Mouse (Mus musculus) small intestine, adult 2 months (tissue): ENCODE data around the gene Zswim8. TPM values are rescaled to one million over a fixed set of nuclear protein-coding genes. Genes with fewer than 3 reads are reported as not detected.

Experiments
- H3K27ac ChIP-seq: fragments of 200-500 bp; 2 replicates; pipeline ENCODE4 v1.5.1; 2012; ENCODE audit warnings: low read depth, low read length, control low read depth, inconsistent platforms; ENCODE audit not compliant: insufficient read depth
- H3K27me3 ChIP-seq: fragments of 200-500 bp; 2 replicates; pipeline ENCODE4 v1.6.1; 2012; ENCODE audit warnings: mild to moderate bottlenecking, moderate library complexity, low read length, inconsistent platforms; ENCODE audit not compliant: control insufficient read depth, insufficient read depth
- H3K36me3 ChIP-seq: fragments of 200-500 bp; 2 replicates; pipeline ENCODE4 v1.6.1; 2012; ENCODE audit warnings: mild to moderate bottlenecking, low read length, control low read depth, inconsistent platforms; ENCODE audit not compliant: control insufficient read depth, insufficient read depth
- H3K4me1 ChIP-seq: fragments of 200-500 bp; 2 replicates; pipeline ENCODE4 v1.6.1; 2012; ENCODE audit warnings: low read length, inconsistent platforms, mixed read lengths; ENCODE audit not compliant: control insufficient read depth, insufficient read depth, insufficient read length
- H3K4me3 ChIP-seq: fragments of 200-500 bp; 2 replicates; pipeline ENCODE4 v1.5.1; 2012; ENCODE audit warnings: low read depth, mild to moderate bottlenecking, control low read depth, inconsistent platforms, low read length, moderate library complexity
- CTCF ChIP-seq: fragments of 200-500 bp; IDR thresholded peaks from 2 replicates; pipeline ENCODE4 v1.5.1; 2012; ENCODE audit warnings: low read depth, mild to moderate bottlenecking, control low read depth, inconsistent platforms, low read length, moderate library complexity, mixed read lengths; ENCODE audit not compliant: insufficient replicate concordance, insufficient read length; ENCODE audit errors: extremely low read depth
- POLR2A ChIP-seq: fragments of 200-500 bp; IDR thresholded peaks from 2 replicates; pipeline ENCODE4 v1.6.1; 2012; ENCODE audit warnings: low read depth, mild to moderate bottlenecking, control low read depth, inconsistent platforms, low read length, moderate library complexity
- WGBS: fragments of 180-500 bp; shearing (Covaris S2); methylation state at CpG from one replicate; pipeline ENCODE4 v1.1.7; 2018; 5-methylcytosine and 5-hydroxymethylcytosine counted together
- polyA plus RNA-seq: library from polyadenylated mRNA; depleted of rRNA; stranded (reverse); fragments of >200 nt; gene quantifications from 2 replicates; pipeline ENCODE4 v1.2.3, GENCODE M21; 2012; rRNA removed

Gene Zswim8
- polyA plus RNA-seq, 1 experiment, result 182 TPM

- Histone ChIP-seq H3K27me3 (no peaks in the 10 kb centered on the region), H3K27ac (no peak overlapping the region), H3K36me3 (peaks cover 46% of the 10 kb centered on the region), H3K4me3 (no peak overlapping the region), H3K4me1 (no peaks in the 10 kb centered on the region)
- 84% methylated on average over 8 of the region's 8 CpGs for WGBS
- TF ChIP-seq CTCF (no peak), POLR2A (no peak)
Observed at GRCm38 (mm10) chr14:20758768-20759435, 51.5 kb downstream of the Zswim8 start.

- Histone ChIP-seq H3K27me3 (no peaks in the 10 kb centered on the region), H3K4me1 (no peaks in the 10 kb centered on the region), H3K36me3 (peaks cover 38% of the 10 kb centered on the region), H3K4me3 (no peak overlapping the region), H3K27ac (peak overlapping the region; percentile 44)
- no peak for TF ChIP-seq POLR2A
- TF ChIP-seq CTCF, result no peak
- WGBS, result 88% methylated on average over 5 of the region's 5 CpGs
Observed at GRCm38 (mm10) chr14:20764942-20765341, 57.6 kb downstream of the Zswim8 start.

DNA sequence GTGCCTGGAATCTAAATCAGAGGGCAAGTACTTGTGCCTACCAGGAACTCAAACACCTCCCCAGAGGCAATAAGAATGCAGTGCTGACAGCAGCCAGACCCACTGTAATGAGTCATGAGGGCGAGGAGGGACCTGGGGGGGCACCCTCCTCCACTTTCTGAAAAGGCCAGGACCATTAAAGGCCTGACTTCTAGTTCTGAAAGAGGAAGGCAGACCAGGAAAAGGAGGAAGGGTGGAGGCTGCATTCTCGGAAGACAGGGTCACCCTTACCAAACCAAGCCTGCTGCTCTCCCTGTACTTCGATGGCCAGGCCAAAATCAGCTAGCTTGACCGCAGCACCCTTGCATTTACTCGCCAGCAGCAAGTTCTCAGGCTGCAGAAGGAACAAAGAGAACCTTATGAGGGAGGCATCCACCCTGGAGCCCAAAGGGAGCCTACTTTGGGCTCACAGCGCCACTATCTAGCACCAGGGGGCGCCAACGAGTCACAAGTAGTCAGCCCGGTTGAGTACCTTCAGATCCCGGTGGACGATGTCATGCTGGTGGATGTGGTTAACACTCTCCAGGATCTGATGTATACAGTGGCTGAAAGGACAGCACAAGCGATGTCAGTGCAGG, 58.4 kb downstream of the Zswim8 start:
- Histone ChIP-seq H3K27ac (peak overlapping the region; percentile 44; the same call in 1 of the 2 replicates), H3K36me3 (peaks cover 30% of the 10 kb centered on the region), H3K4me1 (no peaks in the 10 kb centered on the region), H3K27me3 (no peaks in the 10 kb centered on the region), H3K4me3 (no peak overlapping the region)
- TF ChIP-seq POLR2A (no peak), CTCF (peak; percentile 95; the same call in 1 of the 2 replicates)
- 27% methylated on average over 12 of the region's 12 CpGs for WGBS

- H3K27ac ChIP-seq, result peak overlapping the region; percentile 60
- 86% methylated on average over 7 of the region's 7 CpGs for WGBS
Observed at GRCm38 (mm10) chr14:20767936-20768335, 60.6 kb downstream of the Zswim8 start.

DNA sequence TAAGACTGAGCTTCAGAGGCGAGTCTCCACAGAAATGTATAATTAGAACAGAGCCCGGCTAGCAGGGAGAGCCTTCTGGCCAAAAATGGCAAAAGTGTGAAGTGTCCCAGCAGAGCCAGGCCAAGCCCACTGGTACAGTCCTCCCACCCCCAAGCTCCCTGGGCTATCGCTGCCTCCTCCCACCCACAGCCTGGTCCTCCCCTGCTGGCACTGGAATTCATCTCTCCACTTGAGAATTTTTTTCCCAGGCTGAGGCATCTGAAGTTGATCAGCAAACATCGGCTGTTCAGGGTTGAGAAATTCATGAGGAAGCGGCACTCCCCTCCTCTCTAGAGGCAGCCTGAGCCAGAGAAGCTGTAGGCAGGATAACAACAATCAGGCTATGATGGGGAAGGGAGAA, 61.2 kb downstream of the Zswim8 start:
- Histone ChIP-seq H3K27ac (peak overlapping the region; percentile 63), H3K27me3 (no peaks in the 10 kb centered on the region), H3K36me3 (peaks cover 21% of the 10 kb centered on the region), H3K4me1 (peaks cover 10% of the 10 kb centered on the region), H3K4me3 (no peak overlapping the region)
- TF ChIP-seq CTCF (no peak), POLR2A (no peak)
- 71% methylated on average over 5 of the region's 5 CpGs for WGBS

More at GRCm38 (mm10) chr14:20767936-20768335, 60.6 kb downstream of the Zswim8 start:
- Histone ChIP-seq H3K27me3 (no peaks in the 10 kb centered on the region), H3K36me3 (peaks cover 25% of the 10 kb centered on the region), H3K4me3 (no peak overlapping the region), H3K4me1 (peaks cover 4% of the 10 kb centered on the region)
- TF ChIP-seq CTCF (no peak), POLR2A (no peak)

DNA sequence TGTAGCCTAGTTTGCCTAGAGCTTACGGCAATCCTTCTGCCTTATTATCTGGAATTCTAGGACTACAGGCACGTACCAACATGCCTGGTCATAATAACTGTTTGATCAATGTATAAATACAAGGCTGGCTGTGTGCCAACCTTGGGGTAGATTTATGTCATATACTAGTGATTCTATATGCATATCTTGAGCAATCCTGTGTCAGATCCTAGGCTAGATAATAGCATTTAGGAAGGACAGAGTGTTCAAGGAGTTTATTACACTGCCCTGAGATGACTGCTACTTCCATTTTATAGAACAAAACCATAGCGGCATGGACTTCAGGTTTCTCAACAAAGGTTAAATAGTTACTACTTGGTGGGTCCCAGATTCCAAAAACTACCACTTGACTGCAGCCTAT, 64.6 kb downstream of the Zswim8 start:
- H3K4me3 ChIP-seq, result no peak overlapping the region
- no peaks in the 10 kb centered on the region for H3K27me3 ChIP-seq
- H3K27ac ChIP-seq, result no peak overlapping the region
- H3K36me3 ChIP-seq, result peaks cover 8% of the 10 kb centered on the region; the same call in 1 of the 2 replicates
- WGBS, result 65% methylated on average over 3 of the region's 3 CpGs
- peaks cover 12% of the 10 kb centered on the region for H3K4me1 ChIP-seq
- TF ChIP-seq CTCF (no peak), POLR2A (no peak)

GRCm38 (mm10) chr14:20772808-20773207, 65.5 kb downstream of the Zswim8 start:
- H3K4me3 ChIP-seq, result no peak overlapping the region
- 73% methylated on average over 6 of the region's 6 CpGs for WGBS
- H3K36me3 ChIP-seq, result peaks cover 9% of the 10 kb centered on the region
- H3K27me3 ChIP-seq, result no peaks in the 10 kb centered on the region
- TF ChIP-seq POLR2A, result no peak
- no peak for TF ChIP-seq CTCF
- no peak overlapping the region for H3K27ac ChIP-seq
- H3K4me1 ChIP-seq, result peaks cover 12% of the 10 kb centered on the region

Other genes with a start within 250 kb of the Zswim8 start
- 37.3 and 55.7 TPM in 2 replicates for gene Anxa7, start 227.4 kb upstream of the Zswim8 start, polyA plus RNA-seq
- gene Mss51, start 210.7 kb upstream of the Zswim8 start, polyA plus RNA-seq, result 0.09 and 0.22 TPM in 2 replicates
- 1.7 and 4.7 TPM in 2 replicates for gene Ppp3cb, start 161.0 kb upstream of the Zswim8 start, polyA plus RNA-seq
- gene Usp54, start 66.5 kb upstream of the Zswim8 start, polyA plus RNA-seq, result 1.2 and 1.4 TPM in 2 replicates
- not detected in 2 replicates for gene Myoz1, start 51.0 kb upstream of the Zswim8 start, polyA plus RNA-seq
- gene Synpo2l, start 39.2 kb upstream of the Zswim8 start, polyA plus RNA-seq, result 0.06 TPM in 1 of 2 replicates, not detected in the other
- 161 and 233 TPM in 2 replicates for gene Sec24c, start 33.2 kb upstream of the Zswim8 start, polyA plus RNA-seq
- gene Fut11, start 12.6 kb upstream of the Zswim8 start, polyA plus RNA-seq, result 6.4 and 13.7 TPM in 2 replicates
- 9.3 and 13.9 TPM in 2 replicates for gene Chchd1, start 4.5 kb upstream of the Zswim8 start, polyA plus RNA-seq
- 11.1 and 22.1 TPM in 2 replicates for gene Ndst2, start 27.0 kb downstream of the Zswim8 start, polyA plus RNA-seq
- 8.1 and 12.0 TPM in 2 replicates for gene Camk2g, start 86.5 kb downstream of the Zswim8 start, polyA plus RNA-seq
- 3.1 and 3.8 TPM in 2 replicates for gene Plau, start 129.1 kb downstream of the Zswim8 start, polyA plus RNA-seq
- gene Vcl, start 221.8 kb downstream of the Zswim8 start, polyA plus RNA-seq, result 10.7 and 18.5 TPM in 2 replicates